Mouse (Mus musculus) small intestine, adult 2 months (tissue): ENCODE results near the gene Foxp2.

Source experiments
- CTCF ChIP-seq: fragments of 200-500 bp; IDR thresholded peaks from 2 replicates; pipeline ENCODE4 v1.5.1; 2012; ENCODE audit warnings: low read depth, mild to moderate bottlenecking, control low read depth, inconsistent platforms, low read length, moderate library complexity, mixed read lengths; ENCODE audit not compliant: insufficient replicate concordance, insufficient read length; ENCODE audit errors: extremely low read depth
- POLR2A ChIP-seq: fragments of 200-500 bp; IDR thresholded peaks from 2 replicates; pipeline ENCODE4 v1.6.1; 2012; ENCODE audit warnings: low read depth, mild to moderate bottlenecking, control low read depth, inconsistent platforms, low read length, moderate library complexity

DNA sequence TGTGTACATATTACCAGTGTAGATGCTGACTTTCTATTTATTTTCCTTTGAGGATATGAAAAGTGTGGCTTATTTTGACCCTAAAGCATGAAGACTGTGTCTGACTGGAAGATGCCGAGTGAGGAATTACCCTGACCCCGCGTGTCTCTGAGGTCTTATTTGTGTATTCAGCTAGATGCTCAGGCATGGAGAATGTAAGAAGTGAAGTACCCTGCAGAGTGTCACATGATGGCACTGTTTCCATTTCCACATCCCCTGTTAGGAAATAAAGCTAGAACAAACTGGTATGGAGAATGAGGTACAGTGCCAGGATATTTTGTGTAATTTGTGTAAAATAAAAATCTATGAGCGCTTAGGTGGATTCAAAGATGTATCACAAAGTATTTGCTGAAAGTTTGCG is 219.8 kb downstream of the Foxp2 start:
- TF ChIP-seq CTCF = no peak
- no peak for TF ChIP-seq POLR2A
